Mouse (Mus musculus) CH12.LX (cell line): ENCODE data around the gene Tmem237. TPM values are rescaled to one million over a fixed set of nuclear protein-coding genes. Genes with fewer than 3 reads are reported as not detected.

Experiments used
- DNase-seq: peaks from one replicate; pipeline ENCODE4 v3.0.0-alpha.2; 2013; ENCODE audit errors: extremely low read depth
- H3K27ac ChIP-seq: 2 replicates; pipeline ENCODE4 v1.5.1; 2012; ENCODE audit warnings: low read depth, mild to moderate bottlenecking, control low read depth, moderate library complexity; ENCODE audit not compliant: insufficient read depth
- H3K27me3 ChIP-seq: replicated peaks from 2 replicates; pipeline ENCODE3; 2012; ENCODE audit warnings: inconsistent platforms
- H3K36me3 ChIP-seq, 2 experiments: replicated peaks in 1 of 2; 2 replicates each; pipeline versions ENCODE3 to v1.6.1; 2012; ENCODE audit warnings: inconsistent platforms in 1 of 2, low read length in 1 of 2, mild to moderate bottlenecking in 1 of 2, mixed read lengths in 1 of 2, moderate library complexity in 1 of 2; ENCODE audit not compliant: control insufficient read depth in 1 of 2, insufficient read depth in 1 of 2
- H3K4me1 ChIP-seq, 2 experiments: 2 replicates each; pipeline ENCODE4 v1.6.1; 2012; ENCODE audit warnings: inconsistent platforms in 1 of 2, moderate library complexity in 1 of 2; ENCODE audit not compliant: insufficient read depth in 2 of 2, control insufficient read depth in 1 of 2
- H3K4me2 ChIP-seq: 2 replicates; pipeline ENCODE4 v1.6.1; 2012; ENCODE audit warnings: low read depth, mild to moderate bottlenecking, control low read depth; ENCODE audit not compliant: poor library complexity, insufficient read depth, severe bottlenecking
- H3K4me3 ChIP-seq, 3 experiments: fragments of 150-350 bp in 1 of 3; sonication (generic) in 1 of 3; replicated peaks in 1 of 3; 2 replicates each; pipeline versions ENCODE3 to v1.5.1; 2011 to 2012; ENCODE audit warnings: low read depth in 2 of 3, low read length in 2 of 3, mild to moderate bottlenecking in 2 of 3, moderate library complexity in 2 of 3, control low read depth in 1 of 3, improper control_type of control experiment in 1 of 3, inconsistent platforms in 1 of 3, mixed read lengths in 1 of 3; ENCODE audit not compliant: poor library complexity in 1 of 3
- H3K79me2 ChIP-seq: replicated peaks from 2 replicates; pipeline ENCODE4 v1.6.1; 2012; ENCODE audit warnings: mild to moderate bottlenecking, moderate library complexity; ENCODE audit not compliant: control insufficient read depth, poor library complexity, insufficient read depth, severe bottlenecking; ENCODE audit errors: extremely low read depth
- H3K9ac ChIP-seq: 2 replicates; pipeline ENCODE4 v1.6.1; 2012; ENCODE audit warnings: low read depth, mild to moderate bottlenecking, control low read depth, moderate library complexity; ENCODE audit not compliant: insufficient read depth
- H3K9me3 ChIP-seq: replicated peaks from 2 replicates; pipeline ENCODE3; 2012; ENCODE audit warnings: low read length, inconsistent platforms, mixed read lengths
- CTCF ChIP-seq, 2 experiments: IDR thresholded peaks in 1 of 2; conservative IDR thresholded peaks in 1 of 2; 2 replicates each; pipeline ENCODE4 v1.5.1; 2011 to 2012; ENCODE audit warnings: low read depth in 2 of 2, low read length in 2 of 2, improper control_type of control experiment in 1 of 2, inconsistent platforms in 1 of 2, mild to moderate bottlenecking in 1 of 2, moderate library complexity in 1 of 2
- EP300 ChIP-seq: IDR thresholded peaks from 2 replicates; pipeline ENCODE4 v1.6.1; 2011; ENCODE audit warnings: low read length, improper control_type of control experiment
- ETS1 ChIP-seq: conservative IDR thresholded peaks from 2 replicates; pipeline ENCODE4 v1.6.1; 2012; ENCODE audit warnings: low read depth, mild to moderate bottlenecking, inconsistent platforms, low read length, improper control_type of control experiment, moderate library complexity
- GABPA ChIP-seq: IDR thresholded peaks from 2 replicates; pipeline ENCODE4 v1.6.1; 2012; ENCODE audit warnings: low read depth, low read length, improper control_type of control experiment, inconsistent platforms; ENCODE audit not compliant: insufficient replicate concordance
- HCFC1 ChIP-seq: IDR thresholded peaks from 2 replicates; pipeline ENCODE4 v1.6.1; 2012; ENCODE audit warnings: low read depth, mild to moderate bottlenecking, inconsistent platforms, low read length, improper control_type of control experiment
- IRF4 ChIP-seq: IDR thresholded peaks from 2 replicates; pipeline ENCODE4 v1.6.1; 2014; ENCODE audit warnings: low read depth, mild to moderate bottlenecking, inconsistent platforms, low read length, improper control_type of control experiment
- KAT2A ChIP-seq: IDR thresholded peaks from 2 replicates; pipeline ENCODE4 v1.6.1; 2012; ENCODE audit warnings: low read length, improper control_type of control experiment, inconsistent platforms; ENCODE audit not compliant: insufficient replicate concordance
- MAFK ChIP-seq: IDR thresholded peaks from 2 replicates; pipeline ENCODE4 v1.6.1; 2011; ENCODE audit warnings: low read length, improper control_type of control experiment; ENCODE audit not compliant: insufficient replicate concordance
- MAX ChIP-seq: IDR thresholded peaks from 2 replicates; pipeline ENCODE4 v1.6.1; 2011; ENCODE audit warnings: low read length, improper control_type of control experiment
- MAZ ChIP-seq: IDR thresholded peaks from 2 replicates; pipeline ENCODE4 v1.6.1; 2012; ENCODE audit warnings: low read depth, mild to moderate bottlenecking, inconsistent platforms, low read length, improper control_type of control experiment, moderate library complexity
- MXI1 ChIP-seq: IDR thresholded peaks from 2 replicates; pipeline ENCODE4 v1.6.1; 2011; ENCODE audit warnings: mild to moderate bottlenecking, low read depth, low read length, improper control_type of control experiment
- NRF1 ChIP-seq: IDR thresholded peaks from 2 replicates; pipeline ENCODE4 v1.6.1; 2014; ENCODE audit warnings: low read depth, mild to moderate bottlenecking, inconsistent platforms, low read length, improper control_type of control experiment, moderate library complexity
- POLR2AphosphoS2 ChIP-seq: IDR thresholded peaks from 2 replicates; pipeline ENCODE4 v1.6.1; 2011; ENCODE audit warnings: low read depth, low read length, improper control_type of control experiment
- RAD21 ChIP-seq: IDR thresholded peaks from 2 replicates; pipeline ENCODE4 v1.6.1; 2011; ENCODE audit warnings: low read depth, mild to moderate bottlenecking, low read length, improper control_type of control experiment, moderate library complexity
- SMC3 ChIP-seq: IDR thresholded peaks from 2 replicates; pipeline ENCODE4 v1.6.1; 2011; ENCODE audit warnings: low read depth, low read length, improper control_type of control experiment
- TBP ChIP-seq: conservative IDR thresholded peaks from 2 replicates; pipeline ENCODE4 v1.6.1; 2011; ENCODE audit warnings: low read depth, low read length, improper control_type of control experiment
- TCF12 ChIP-seq: IDR thresholded peaks from 2 replicates; pipeline ENCODE4 v1.6.1; 2014; ENCODE audit warnings: low read depth, mild to moderate bottlenecking, inconsistent platforms, low read length, improper control_type of control experiment
- UBTF ChIP-seq: IDR thresholded peaks from 2 replicates; pipeline ENCODE4 v1.6.1; 2012; ENCODE audit warnings: low read depth, mild to moderate bottlenecking, inconsistent platforms, low read length, improper control_type of control experiment, moderate library complexity
- USF2 ChIP-seq: conservative IDR thresholded peaks from 2 replicates; pipeline ENCODE4 v1.6.1; 2011; ENCODE audit warnings: low read depth, low read length, improper control_type of control experiment
- dilution Hi-C: fragments of 300-500 bp; cut with MboI; formaldehyde crosslinking; loops from 2 replicates; pipeline ENCODE4 v1.14.3; 2020; ENCODE audit warnings: low sequenced_read_pairs; ENCODE audit not compliant: extremely low pct_unique_long_range_greater_than_20kb, extremely low pct_ligation_motif_present
- in situ Hi-C: fragments of 300-500 bp; cut with MboI; formaldehyde crosslinking; loops from 3 replicates; pipeline ENCODE4 v1.14.3; 2019; ENCODE audit warnings: low sequenced_read_pairs, low pct_ligation_motif_present, low pct_unique_long_range_greater_than_20kb, mixed read lengths
- polyA plus RNA-seq: library from polyadenylated mRNA; unstranded; fragments of >175 nt; gene quantifications from 2 replicates; pipeline ENCODE4 v1.2.1, GENCODE M21; 2012; ENCODE audit warnings: low read depth; ENCODE audit not compliant: insufficient read length
- total RNA-seq, 2 experiments: library from RNA; depleted of rRNA; stranded (reverse); fragments of 300-350 nt in 1 of 2; fragments of >200 nt in 1 of 2; gene quantifications; 2 replicates each; pipeline ENCODE4 v1.2.3; 2012 to 2014

The Tmem237 gene
- total and polyA plus RNA-seq, 3 experiments: 4.0 to 10.3 (median 8.2) TPM

DNA sequence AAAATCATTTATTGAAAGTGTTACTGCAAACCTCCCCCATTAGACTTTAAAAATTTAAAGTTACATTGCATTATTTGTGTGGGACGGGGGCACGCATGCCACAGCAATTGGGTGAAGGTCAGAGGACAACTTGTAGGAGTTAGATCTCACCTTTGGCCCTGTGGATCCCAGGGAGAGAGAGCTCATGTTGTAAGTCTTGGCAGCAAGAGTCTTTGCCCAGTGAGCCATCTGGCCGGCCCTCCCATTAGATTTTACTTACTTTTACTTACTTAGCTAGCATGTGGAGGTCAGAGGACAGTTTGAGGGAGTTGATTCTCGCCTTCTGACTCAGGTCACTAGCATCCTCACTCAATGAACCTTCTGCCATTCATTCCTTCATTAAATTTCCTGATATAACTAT, 37.6 kb upstream of the Tmem237 start:
- no peak for DNase-seq
- no peak overlapping the region for H3K4me3 ChIP-seq
- H3K36me3 ChIP-seq: peaks cover under 1 to 20% of the 10 kb centered on the region in 2 experiments
- no peak overlapping the region for H3K4me2 ChIP-seq
- TF ChIP-seq CTCF (conservative IDR thresholded peaks at IDR 0.05 in 1 of 2, IDR thresholded peaks at IDR 0.05 in 1 of 2; ENCODE audit: low read depth in 2 of 2, low read length in 2 of 2) (no peak), IRF4 (no peak), USF2 (no peak), EP300 (no peak), NRF1 (no peak)
- no peaks in the 10 kb centered on the region for H3K27me3 ChIP-seq
- in situ Hi-C loops: no loop called here
- peaks cover 0 to 10% of the 10 kb centered on the region in 2 experiments; a peak in 2 of 4 replicates for H3K4me1 ChIP-seq
- H3K9me3 ChIP-seq: no peaks in the 10 kb centered on the region
- H3K9ac ChIP-seq: no peak overlapping the region
- H3K27ac ChIP-seq: no peak overlapping the region
- no peaks in the 10 kb centered on the region for H3K79me2 ChIP-seq
- dilution Hi-C loops: no loop called here

DNA sequence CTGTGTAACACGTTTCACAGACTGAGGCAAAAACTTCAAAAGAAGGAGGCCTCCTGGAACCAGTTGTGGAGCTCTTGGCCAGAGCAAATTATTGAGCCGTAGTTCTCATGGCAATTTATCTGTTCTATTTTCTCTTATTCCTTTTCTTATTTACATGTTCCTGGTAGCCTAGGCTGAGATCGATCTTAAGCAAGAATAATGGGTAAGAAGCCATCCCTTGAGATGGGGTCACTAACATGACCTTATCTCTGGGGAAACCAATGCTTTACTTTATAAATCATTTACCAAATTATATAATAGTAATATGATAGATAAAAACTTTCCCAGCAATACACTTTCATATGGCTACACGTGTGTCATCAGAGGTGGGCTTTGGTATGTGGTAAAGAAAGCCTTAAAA, 32.1 kb upstream of the Tmem237 start:
- no peaks in the 10 kb centered on the region for H3K79me2 ChIP-seq
- DNase-seq: no peak
- no peaks in the 10 kb centered on the region for H3K36me3 ChIP-seq
- H3K4me2 ChIP-seq: no peak overlapping the region
- in situ Hi-C loops: no loop called here
- H3K4me1 ChIP-seq: peaks cover 0 to 13% of the 10 kb centered on the region in 2 experiments; a peak in 2 of 4 replicates
- TF ChIP-seq TCF12 (no peak), EP300 (no peak), MAFK (no peak), TBP (no peak), KAT2A (no peak), CTCF (conservative IDR thresholded peaks at IDR 0.05 in 1 of 2, IDR thresholded peaks at IDR 0.05 in 1 of 2; ENCODE audit: low read depth in 2 of 2, low read length in 2 of 2) (no peak), RAD21 (no peak), POLR2AphosphoS2 (no peak), HCFC1 (no peak), GABPA (no peak), USF2 (no peak), UBTF (no peak), MAX (no peak), ETS1 (no peak)
- H3K9ac ChIP-seq: no peak overlapping the region
- H3K4me3 ChIP-seq: no peak overlapping the region
- H3K27me3 ChIP-seq: no peaks in the 10 kb centered on the region
- H3K27ac ChIP-seq: no peak overlapping the region
- H3K9me3 ChIP-seq: no peaks in the 10 kb centered on the region
- dilution Hi-C loops: no loop called here

DNA sequence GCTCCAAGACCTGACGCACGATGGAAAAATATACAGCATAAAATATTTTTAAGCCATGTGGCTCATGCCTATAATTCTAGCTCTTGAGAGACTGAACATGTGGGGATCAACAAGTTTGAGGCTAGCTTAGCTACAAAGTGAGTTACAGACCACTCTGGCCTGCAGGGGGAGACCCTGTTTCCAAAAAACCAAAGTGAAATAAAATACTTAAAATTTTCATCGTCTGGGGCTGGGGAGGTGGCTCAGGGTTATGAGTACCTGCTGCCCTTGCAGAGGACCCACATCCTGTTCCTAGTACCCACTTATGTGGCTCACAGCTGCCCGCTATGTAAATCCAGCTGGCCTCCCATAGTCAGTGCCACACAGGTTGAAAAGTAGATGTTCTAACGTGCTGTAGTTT, 30.3 kb upstream of the Tmem237 start:
- Histone ChIP-seq H3K9ac (no peak overlapping the region), H3K4me3 (no peak overlapping the region), H3K36me3 (no peaks in the 10 kb centered on the region), H3K79me2 (no peaks in the 10 kb centered on the region), H3K4me2 (no peak overlapping the region), H3K27me3 (no peaks in the 10 kb centered on the region), H3K4me1 (peaks cover 0 to 13% of the 10 kb centered on the region in 2 experiments; a peak in 2 of 4 replicates), H3K9me3 (no peaks in the 10 kb centered on the region)
- dilution Hi-C loops (no loop called here), in situ Hi-C loops (no loop called here)
- peak; percentile 15 for DNase-seq
- peak in 1 of 2 experiments; percentile 58; a peak in 2 of 4 replicates for TF ChIP-seq CTCF (conservative IDR thresholded peaks at IDR 0.05 in 1 of 2, IDR thresholded peaks at IDR 0.05 in 1 of 2; ENCODE audit: low read depth in 2 of 2, low read length in 2 of 2)
- no peak for TF ChIP-seq MAZ
- peak; percentile 26 for TF ChIP-seq RAD21
- peak; percentile 54 for TF ChIP-seq SMC3
- no peak for TF ChIP-seq MXI1
- TF ChIP-seq, all 38 proteins: peak for 3
- H3K27ac ChIP-seq: no peak overlapping the region
